Comparison of ENCODE assay signal across 12 mouse cellular contexts in genomic region chr6:4418376-4418775, GRCm38 (mm10).
DNase-seq lines count a peak whose midpoint lies in the region; ATAC-seq and TF ChIP-seq lines count a peak whose summit lies in the region.
"Had no signal": no experiment of that assay in that cellular context is flagged by ENCODE, and none has a peak within 500 bp of the region (broad histone marks: within the 10 kb centered on the region; RNA-seq: fewer than 3 reads in every experiment).

No protein-coding gene starts in this region.

- no peak for TF ChIP-seq EP300 in heart, adult 2 months (IDR thresholded peaks at IDR 0.05; ENCODE audit: insufficient read depth, low read depth, low read length)

- ATAC-seq in intestine, embryonic 15.5 days, result no peak
- no peak for ATAC-seq in intestine, postnatal 0 days
- ATAC-seq in neural tube, embryonic 14.5 days (ENCODE audit: low read depth), result peak; percentile 29; the same call in 1 of the 2 replicates
- ATAC-seq in neural tube, embryonic 15.5 days (ENCODE audit: low FRiP score), result no peak
- ATAC-seq: liver, postnatal 0 days had no signal

- H3K4me2 ChIP-seq in intestine, embryonic 15.5 days (replicated peaks), result no peak overlapping the region
- H3K4me2 ChIP-seq in intestine, postnatal 0 days (replicated peaks; ENCODE audit: low read depth), result no peak overlapping the region
- no peak overlapping the region for H3K4me2 ChIP-seq in neural tube, embryonic 14.5 days (ENCODE audit: low read depth, low read length)
- no peak overlapping the region for H3K4me2 ChIP-seq in neural tube, embryonic 15.5 days
- H3K4me2 ChIP-seq: midbrain, embryonic 12.5 days; neural tube, embryonic 13.5 days had no signal

- no peaks in the 10 kb centered on the region for H3K36me3 ChIP-seq in heart, adult 2 months (ENCODE audit: control insufficient read depth, insufficient read depth, low read length)
- no peaks in the 10 kb centered on the region for H3K36me3 ChIP-seq in intestine, embryonic 15.5 days
- H3K36me3 ChIP-seq in intestine, postnatal 0 days (ENCODE audit: control insufficient read depth, insufficient read depth), result no peaks in the 10 kb centered on the region
- no peaks in the 10 kb centered on the region for H3K36me3 ChIP-seq in neural tube, embryonic 14.5 days (ENCODE audit: control insufficient read depth, insufficient read depth, low read length)
- H3K36me3 ChIP-seq in neural tube, embryonic 15.5 days, result no peaks in the 10 kb centered on the region
- H3K36me3 ChIP-seq: midbrain, embryonic 12.5 days; neural tube, embryonic 13.5 days had no signal

- no peaks in the 10 kb centered on the region for H3K27me3 ChIP-seq in heart, adult 2 months (ENCODE audit: control insufficient read depth, insufficient read depth, low read length)
- H3K27me3 ChIP-seq in intestine, embryonic 15.5 days (replicated peaks), result no peaks in the 10 kb centered on the region
- H3K27me3 ChIP-seq in intestine, postnatal 0 days (replicated peaks; ENCODE audit: control insufficient read depth, insufficient read depth, low read length), result no peaks in the 10 kb centered on the region
- no peaks in the 10 kb centered on the region for H3K27me3 ChIP-seq in neural tube, embryonic 14.5 days (ENCODE audit: control insufficient read depth, insufficient read depth, low read length)
- no peaks in the 10 kb centered on the region for H3K27me3 ChIP-seq in neural tube, embryonic 15.5 days (replicated peaks)
- H3K27me3 ChIP-seq: midbrain, embryonic 12.5 days; neural tube, embryonic 13.5 days had no signal

- H3K4me1 ChIP-seq in heart, adult 2 months (ENCODE audit: control insufficient read depth, insufficient read depth, low read length), result peaks cover 2% of the 10 kb centered on the region; the same call in 1 of the 2 replicates
- 0 out of 2 replicates have a peak, but pooled peaks cover 6% of the 10 kb centered on the region for H3K4me1 ChIP-seq in intestine, embryonic 15.5 days (replicated peaks)
- no peaks in the 10 kb centered on the region for H3K4me1 ChIP-seq in intestine, postnatal 0 days (replicated peaks; ENCODE audit: control insufficient read depth, insufficient read depth, low read length)
- H3K4me1 ChIP-seq in neural tube, embryonic 14.5 days (ENCODE audit: control insufficient read depth, insufficient read depth, low read length), result peaks cover 2% of the 10 kb centered on the region; the same call in 1 of the 2 replicates
- peaks cover 13% of the 10 kb centered on the region for H3K4me1 ChIP-seq in neural tube, embryonic 15.5 days

- H3K9me3 ChIP-seq in intestine, embryonic 15.5 days, result no peaks in the 10 kb centered on the region
- no peaks in the 10 kb centered on the region for H3K9me3 ChIP-seq in intestine, postnatal 0 days (ENCODE audit: control insufficient read depth)
- H3K9me3 ChIP-seq in neural tube, embryonic 14.5 days (ENCODE audit: control insufficient read depth, low read length), result no peaks in the 10 kb centered on the region
- H3K9me3 ChIP-seq in neural tube, embryonic 15.5 days (replicated peaks), result no peaks in the 10 kb centered on the region
- H3K9me3 ChIP-seq: midbrain, embryonic 12.5 days; neural tube, embryonic 13.5 days had no signal

- H3K9ac ChIP-seq in heart, adult 2 months (ENCODE audit: low read depth, low read length), result no peak overlapping the region
- no peak overlapping the region for H3K9ac ChIP-seq in intestine, embryonic 15.5 days
- H3K9ac ChIP-seq in intestine, postnatal 0 days (ENCODE audit: low read depth, low read length), result no peak overlapping the region
- no peak overlapping the region for H3K9ac ChIP-seq in neural tube, embryonic 14.5 days (replicated peaks; ENCODE audit: low read depth, low read length)
- H3K9ac ChIP-seq in neural tube, embryonic 15.5 days (replicated peaks), result no peak overlapping the region
- H3K9ac ChIP-seq: liver, postnatal 0 days; midbrain, embryonic 12.5 days; neural tube, embryonic 13.5 days had no signal

- no peak for TF ChIP-seq POLR2A in heart, adult 2 months (IDR thresholded peaks at IDR 0.05; ENCODE audit: insufficient read depth, low read depth, low read length)

- no peak for DNase-seq in heart, adult 2 months
- no peak for DNase-seq in heart, postnatal 25 days (ENCODE audit: low spot score)
- DNase-seq in spleen, postnatal 10 days (ENCODE audit: low spot score in 2 of 2), result no peak
- no peak for DNase-seq in cerebellum, adult 8-10 months
- DNase-seq: liver, postnatal 0 days; thymus, postnatal 36 days had no signal

- WGBS in heart, adult 2 months, result 75% methylated on average over 10 of the region's 10 CpGs
- 54% methylated on average over 10 of the region's 10 CpGs for WGBS in intestine, embryonic 15.5 days
- WGBS in intestine, postnatal 0 days, result 62% methylated on average over 10 of the region's 10 CpGs
- WGBS in neural tube, embryonic 14.5 days, result 50% methylated on average over 10 of the region's 10 CpGs
- 53% methylated on average over 10 of the region's 10 CpGs for WGBS in neural tube, embryonic 15.5 days

- H3K4me3 ChIP-seq in heart, adult 2 months, result no peak overlapping the region
- no peak overlapping the region for H3K4me3 ChIP-seq in intestine, embryonic 15.5 days (replicated peaks)
- H3K4me3 ChIP-seq in intestine, postnatal 0 days (ENCODE audit: low read depth, low read length), result no peak overlapping the region
- H3K4me3 ChIP-seq in neural tube, embryonic 14.5 days (ENCODE audit: low read depth, low read length), result no peak overlapping the region
- no peak overlapping the region for H3K4me3 ChIP-seq in neural tube, embryonic 15.5 days (replicated peaks)
- H3K4me3 ChIP-seq: midbrain, embryonic 12.5 days; neural tube, embryonic 13.5 days had no signal

- intact Hi-C loops in heart, adult 2 months (cut with DNase I), result loop anchor here (2.0 to 10.0 kb wide), 3 partner anchors 39 to 966 kb away; partner anchors contain the start of gene Asb4
- intact Hi-C loops in heart, postnatal 25 days (cut with DNase I), result no loop called here

- no peak for TF ChIP-seq CTCF in heart, adult 2 months (IDR thresholded peaks at IDR 0.05)
- no peak for TF ChIP-seq CTCF in intestine, postnatal 0 days (IDR thresholded peaks at IDR 0.05; ENCODE audit: low read depth)

- peak overlapping the region; percentile 57 for H3K27ac ChIP-seq in heart, adult 2 months
- 0 out of 2 replicates have a peak overlapping the region, but pooled peaks have one; percentile 13 for H3K27ac ChIP-seq in intestine, embryonic 15.5 days
- no peak overlapping the region for H3K27ac ChIP-seq in intestine, postnatal 0 days (ENCODE audit: low read depth, low read length)
- H3K27ac ChIP-seq in neural tube, embryonic 14.5 days (ENCODE audit: low read depth, low read length), result no peak overlapping the region
- no peak overlapping the region; the same call in 1 of the 2 replicates for H3K27ac ChIP-seq in neural tube, embryonic 15.5 days (replicated peaks)
- H3K27ac ChIP-seq: midbrain, embryonic 12.5 days; neural tube, embryonic 13.5 days had no signal

- H3K79me2 ChIP-seq in heart, adult 2 months (replicated peaks; ENCODE audit: control insufficient read depth, insufficient read depth, low read length), result no peaks in the 10 kb centered on the region

Comparison
In these comparisons a context has a peak if more than half of its experiments do, and no peak if none do; other contexts are left out.
1. H3K27ac ChIP-seq: peak in heart, adult 2 months (single experiment) and intestine, embryonic 15.5 days (single experiment); none in intestine, postnatal 0 days (single experiment), neural tube, embryonic 14.5 days (single experiment) and neural tube, embryonic 15.5 days (single experiment).